Mouse (Mus musculus) monocyte, adult 5-6 weeks (primary cell): ENCODE data around the gene Ufsp2. TPM values are rescaled to one million over a fixed set of nuclear protein-coding genes. Genes with fewer than 3 reads are reported as not detected.

ENCODE experiments used
- ATAC-seq: fragments of 153-309, 156-312 bp; replicated peaks from 2 replicates; pipeline ENCODE4 v1.8.0; 2017; ENCODE audit warnings: mild to moderate bottlenecking; ENCODE audit not compliant: low TSS enrichment, insufficient number of reproducible peaks, severe bottlenecking, poor library complexity, low FRiP score
- total RNA-seq: library from RNA; stranded (forward); fragments of 200-1000, 200-491, 200-594 nt; gene quantifications from 3 replicates; pipeline ENCODE4 v1.2.3, GENCODE M21; 2017

The Ufsp2 gene
- total RNA-seq, 1 experiment from 2014 or later, result 74.7 TPM

- no peak for ATAC-seq
These were observed 31.8 kb downstream of the Ufsp2 start for GRCm38 (mm10) chr8:46007050-46007672.

GRCm38 (mm10) chr8:46010306-46010705 lies 35.0 kb downstream of the Ufsp2 start:
- no peak for ATAC-seq

- no peak for ATAC-seq
These were observed 35.7 kb downstream of the Ufsp2 start for GRCm38 (mm10) chr8:46010746-46011680.

- ATAC-seq, result no peak
These were observed 46.9 kb downstream of the Ufsp2 start for GRCm38 (mm10) chr8:46022203-46022602.

- no peak for ATAC-seq
These were observed 47.4 kb downstream of the Ufsp2 start for GRCm38 (mm10) chr8:46022758-46023157.

GRCm38 (mm10) chr8:46024392-46024791 lies 49.1 kb downstream of the Ufsp2 start:
- ATAC-seq, result no peak

GRCm38 (mm10) chr8:46036217-46036616 lies 60.9 kb downstream of the Ufsp2 start:
- ATAC-seq, result no peak

GRCm38 (mm10) chr8:46039666-46040065 lies 64.3 kb downstream of the Ufsp2 start:
- no peak for ATAC-seq

- no peak for ATAC-seq
These were observed 64.9 kb downstream of the Ufsp2 start for GRCm38 (mm10) chr8:46040260-46040659.

Other genes starting within 250 kb of the Ufsp2 start
- gene Pdlim3, start 90.1 kb upstream of the Ufsp2 start, total RNA-seq, result not detected in 3 replicates
- gene Ccdc110, start 40.9 kb upstream of the Ufsp2 start, total RNA-seq, result not detected in 3 replicates
- 0.32 to 2.5 TPM (median 2.1 TPM) in 3 replicates for gene 1700029J07Rik, start 276 bp upstream of the Ufsp2 start, total RNA-seq
- 0.19 TPM in 1 of 3 replicates, not detected in the others for gene Lrp2bp, start 23.8 kb downstream of the Ufsp2 start, total RNA-seq
- 7.3 to 18.8 TPM (median 11.7 TPM) in 3 replicates for gene Ankrd37, start 30.2 kb downstream of the Ufsp2 start, total RNA-seq
- 16.0 to 30.9 TPM (median 23.5 TPM) in 3 replicates for gene Cfap97, start 176.2 kb downstream of the Ufsp2 start, total RNA-seq
- gene Snx25, start 176.6 kb downstream of the Ufsp2 start, total RNA-seq, result 10.2 to 20.5 TPM (median 15.1 TPM) in 3 replicates
- gene Slc25a4, start 235.8 kb downstream of the Ufsp2 start, total RNA-seq, result 25.8 to 40.1 TPM (median 26.8 TPM) in 3 replicates